Mouse (Mus musculus): ENCODE data around the gene Celf2. TPM values are rescaled to one million over a fixed set of nuclear protein-coding genes. Genes with fewer than 3 reads are reported as not detected.

The Celf2 gene
- total RNA-seq, 2 experiments from 2014 or later = 53.5 to 58.8 TPM

DNA sequence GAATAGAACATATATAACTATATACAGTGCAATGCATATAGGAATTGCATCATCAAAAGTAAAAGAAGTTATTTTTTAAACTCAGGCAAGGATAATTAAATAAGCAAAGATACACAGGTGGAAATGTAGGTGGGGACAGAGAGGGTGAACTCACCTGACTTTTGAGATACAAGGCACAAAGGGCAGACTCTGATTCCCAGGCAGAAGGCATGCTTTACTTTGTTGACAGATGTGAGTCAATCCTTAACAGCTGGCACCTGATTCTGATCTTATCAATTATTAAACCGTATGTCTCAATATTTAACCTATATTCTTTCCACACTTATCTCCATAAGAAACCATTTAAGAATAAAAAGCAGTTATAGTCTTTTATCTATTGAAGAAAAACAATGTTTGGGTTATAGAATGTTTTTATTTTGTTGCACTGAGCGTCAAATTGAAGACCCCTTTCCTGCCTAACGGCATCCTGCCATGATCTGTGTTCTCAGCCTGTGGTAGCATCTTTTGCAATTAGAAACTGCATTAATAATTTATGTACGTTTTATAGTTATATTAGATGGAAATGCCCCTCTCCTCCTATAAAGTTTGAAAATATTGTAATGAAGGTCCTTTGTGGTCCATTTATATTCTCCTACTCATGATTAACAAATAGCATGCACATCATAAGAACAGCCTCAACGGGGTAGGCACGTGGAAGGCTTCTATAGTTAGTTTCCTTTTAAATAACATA is 491.8 kb downstream of the Celf2 start:
- DNase-seq = no peak

DNA sequence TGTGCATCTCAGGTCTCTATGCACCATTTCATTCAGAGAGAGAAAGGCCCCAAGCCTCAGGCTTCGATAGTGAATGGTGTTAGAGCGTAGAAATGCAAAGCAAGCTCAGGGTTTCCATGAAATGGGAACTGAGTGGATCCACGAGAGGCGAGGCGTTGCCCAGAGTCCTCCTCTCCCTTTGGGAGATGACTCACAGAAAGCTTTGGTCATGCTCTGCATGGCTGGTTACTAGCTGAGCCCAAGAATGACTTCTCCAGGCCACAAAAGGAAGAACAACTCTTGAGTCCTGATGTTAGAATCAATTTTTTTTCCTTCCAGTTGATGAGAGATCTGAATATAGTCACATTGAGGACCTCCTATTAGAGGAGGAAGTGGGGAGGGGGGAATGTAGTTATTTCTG is 496.2 kb downstream of the Celf2 start:
- DNase-seq = peak; percentile 42

DNA sequence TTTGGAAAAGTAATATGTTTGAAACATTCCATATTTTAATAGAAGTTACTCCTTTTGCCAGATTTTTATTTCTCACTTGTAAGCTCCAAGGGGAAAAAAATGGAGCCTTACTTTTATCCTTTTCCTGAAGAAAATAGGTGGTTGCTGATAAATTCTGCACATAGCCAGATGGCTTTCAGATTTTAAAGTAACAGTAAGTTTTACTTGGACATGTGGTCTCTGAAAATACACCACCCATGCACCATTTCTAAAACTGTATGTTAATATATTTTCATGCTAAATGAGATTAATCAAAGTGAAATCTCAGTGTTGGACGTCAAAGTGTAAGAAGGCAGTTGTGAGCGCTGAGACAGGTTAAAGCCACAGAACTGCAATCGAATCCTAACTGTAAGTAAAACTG is 502.5 kb downstream of the Celf2 start:
- no peak for DNase-seq

DNA sequence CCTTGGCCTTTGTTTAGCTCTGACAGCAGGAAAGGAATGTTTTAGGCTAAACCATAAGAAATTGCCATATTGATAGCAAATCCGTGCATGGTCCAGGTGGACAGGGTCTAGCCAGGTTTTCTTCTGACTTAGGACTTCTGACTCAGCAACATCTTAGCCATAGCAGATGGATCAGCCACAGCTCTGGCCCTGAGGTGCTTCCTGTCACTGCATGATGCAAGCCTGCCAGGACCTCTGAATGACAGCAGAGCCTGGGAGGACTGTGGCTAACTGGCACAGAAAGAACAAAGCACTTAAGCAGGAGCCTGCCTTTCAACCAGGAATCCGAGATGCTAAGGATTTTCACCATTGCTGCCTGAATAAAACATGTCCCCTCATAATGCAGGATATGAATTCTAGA is 507.4 kb downstream of the Celf2 start:
- DNase-seq = no peak

DNA sequence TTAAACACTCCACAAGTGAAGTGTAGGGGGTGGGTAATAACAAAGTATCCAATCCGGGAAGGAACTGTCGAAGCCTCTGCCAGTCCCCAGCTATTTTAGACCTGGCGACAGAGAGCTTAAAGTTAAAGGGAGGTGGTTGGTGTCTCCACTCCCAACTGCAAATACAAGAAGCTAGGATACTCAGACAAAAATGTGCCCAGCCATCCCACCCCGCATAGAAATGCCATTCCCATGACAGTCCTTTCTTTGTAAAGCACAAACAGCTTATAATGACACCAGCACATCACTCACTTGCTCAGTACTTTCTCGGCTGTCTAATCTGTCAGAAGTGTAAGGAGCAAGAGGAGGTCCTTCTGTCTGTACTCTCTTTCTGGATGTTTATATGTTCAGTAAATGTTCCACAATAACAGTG is 518.3 kb downstream of the Celf2 start:
- DNase-seq = no peak

DNA sequence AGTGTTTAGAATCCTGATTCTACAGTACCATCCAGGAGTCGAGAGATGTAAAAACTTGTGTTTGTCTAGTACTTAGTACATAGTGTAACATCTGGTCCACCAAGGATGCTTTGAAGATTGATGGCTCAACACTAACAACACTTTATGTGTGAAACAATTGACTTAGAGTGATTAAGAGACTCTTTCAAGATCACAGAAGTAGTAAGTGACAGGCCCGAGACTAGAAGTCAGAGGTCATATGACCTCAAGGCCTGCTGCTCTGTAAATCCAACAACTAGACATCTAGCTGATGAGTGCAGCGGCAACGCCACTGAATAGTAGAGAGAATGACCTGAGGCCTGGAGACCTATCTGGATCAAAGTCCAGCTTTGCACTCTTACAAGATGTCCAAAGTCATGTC is 523.7 kb downstream of the Celf2 start:
- DNase-seq = no peak

DNA sequence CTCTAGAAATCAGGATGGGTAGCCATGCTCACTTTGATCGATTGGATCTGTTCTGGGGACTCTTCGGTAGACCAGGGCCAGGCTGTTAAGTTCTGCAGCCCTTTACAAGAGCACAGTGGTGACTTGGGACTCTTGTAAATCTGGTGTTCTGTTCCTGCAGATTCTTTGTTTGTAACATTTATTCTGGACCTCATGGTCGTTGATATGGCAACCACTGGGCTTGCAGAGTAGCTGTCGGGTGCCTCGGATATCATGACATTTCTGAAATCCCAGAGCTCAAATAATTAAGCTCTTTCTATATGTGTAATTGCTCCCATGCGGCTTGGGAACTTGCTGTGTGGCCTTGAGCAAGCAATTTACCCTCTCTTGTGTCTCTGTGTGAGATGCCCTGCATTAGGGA is 525.5 kb downstream of the Celf2 start:
- DNase-seq = no peak

DNA sequence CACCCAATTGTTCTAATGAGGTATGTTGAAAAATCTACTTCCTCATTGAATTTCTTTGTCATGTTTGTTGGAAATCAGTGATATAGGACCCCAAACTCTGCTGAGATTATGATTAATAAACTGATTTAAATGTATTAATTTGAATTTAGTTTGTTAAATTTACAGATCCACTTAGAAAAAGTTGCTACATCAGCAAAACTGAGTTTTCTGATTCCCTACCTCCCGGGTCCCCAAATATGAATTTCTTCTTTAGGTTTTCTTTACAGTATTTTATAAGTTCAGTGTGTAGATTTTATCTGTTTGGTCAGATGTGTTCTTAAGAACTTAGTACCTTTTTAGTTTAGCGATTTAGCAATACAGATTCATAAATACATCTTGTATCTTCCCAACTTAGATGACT is 533.1 kb downstream of the Celf2 start:
- DNase-seq = no peak

DNA sequence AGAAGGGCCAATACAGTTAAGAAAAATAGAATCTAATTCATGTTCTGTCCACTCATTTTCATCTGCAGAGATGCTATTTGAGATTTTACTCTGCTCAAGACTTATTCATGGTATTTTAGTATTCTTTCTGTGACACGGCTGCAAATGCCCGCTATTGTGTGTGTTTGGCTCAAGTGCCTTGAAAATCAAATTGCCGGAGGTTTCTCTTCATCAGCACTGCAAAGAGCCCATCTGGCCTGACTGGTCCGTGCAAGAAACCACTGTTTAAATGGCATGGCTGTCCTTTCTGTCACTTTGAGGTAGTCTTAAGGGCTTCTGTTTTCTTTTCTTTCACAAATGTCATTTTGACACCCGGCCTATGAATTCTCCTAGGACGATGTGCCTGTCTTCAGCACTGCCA is 540.1 kb downstream of the Celf2 start:
- DNase-seq = no peak

DNA sequence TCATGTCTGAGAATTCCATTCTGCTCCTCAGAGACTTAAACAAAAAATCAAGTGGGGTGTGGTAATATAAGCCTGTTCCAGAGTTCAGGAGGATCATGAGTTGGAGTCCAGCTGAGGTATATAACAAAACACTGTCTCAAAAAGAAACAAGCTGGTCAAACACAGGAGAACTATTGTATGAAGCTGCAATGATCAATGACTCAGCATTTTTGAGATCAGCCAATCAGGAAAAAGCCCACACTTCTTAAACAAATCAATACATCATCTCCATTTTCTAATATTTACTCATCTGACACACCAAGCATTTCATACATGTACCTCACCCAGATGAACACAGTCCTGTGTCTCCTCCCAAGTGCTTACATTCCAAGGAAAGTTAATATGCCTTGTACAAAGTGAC is 544.1 kb downstream of the Celf2 start:
- no peak for DNase-seq

DNA sequence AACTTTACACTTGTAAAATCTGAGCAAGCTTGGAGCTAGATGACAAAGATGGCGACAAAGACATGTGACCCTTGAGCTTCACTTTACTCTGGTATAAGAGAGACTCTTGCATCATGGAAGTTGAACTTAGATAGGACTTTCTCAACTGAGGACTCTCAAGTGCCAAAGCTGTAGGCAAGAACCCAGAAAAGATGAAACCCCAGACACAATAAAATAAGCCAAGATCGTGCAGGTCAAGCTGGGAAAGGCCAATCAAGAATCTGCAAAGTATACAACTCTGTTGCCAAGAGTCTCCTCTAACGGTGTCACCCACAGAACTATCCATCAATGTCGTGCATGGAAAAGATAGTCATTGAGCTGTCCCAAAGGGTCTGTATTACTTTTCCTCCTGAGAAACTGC is 558.7 kb downstream of the Celf2 start:
- peak; percentile 38 for DNase-seq

DNA sequence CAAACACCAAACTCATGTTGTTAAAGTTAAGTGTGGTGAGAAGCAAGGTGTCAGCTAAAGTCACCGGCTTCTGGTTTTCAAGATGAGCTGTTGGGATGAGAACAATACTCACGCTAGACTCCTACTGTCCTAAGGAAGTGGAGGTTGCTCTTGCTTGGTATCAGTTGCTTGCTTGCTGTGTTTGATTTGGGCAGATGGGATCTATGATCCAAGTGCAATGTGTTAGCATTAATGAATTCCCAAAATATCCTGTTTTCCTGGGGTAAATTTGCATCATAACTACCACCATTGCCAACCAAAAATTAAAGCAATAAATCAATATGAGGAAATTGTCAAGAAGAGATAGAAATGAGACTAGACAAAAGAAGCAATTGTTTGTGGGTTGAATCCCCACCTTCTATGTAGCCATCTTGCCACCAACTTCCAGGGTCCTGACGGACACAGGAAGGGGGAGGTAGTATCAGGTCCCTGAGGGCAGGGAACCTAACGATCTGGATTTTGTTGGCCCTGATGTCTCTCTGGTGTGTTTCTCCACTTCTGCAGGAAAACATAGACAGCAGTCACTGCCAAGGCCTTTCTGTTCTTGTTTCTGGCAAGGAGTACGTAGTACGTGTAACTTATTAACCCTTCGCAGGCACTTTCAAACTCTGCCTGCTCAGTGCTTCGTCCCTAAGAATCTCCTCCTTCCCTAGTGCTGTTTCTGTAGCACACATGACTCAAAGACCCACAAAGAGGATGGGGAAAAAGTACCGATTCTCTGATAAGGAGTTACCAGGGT is 563.5 kb downstream of the Celf2 start:
- no peak for DNase-seq

DNA sequence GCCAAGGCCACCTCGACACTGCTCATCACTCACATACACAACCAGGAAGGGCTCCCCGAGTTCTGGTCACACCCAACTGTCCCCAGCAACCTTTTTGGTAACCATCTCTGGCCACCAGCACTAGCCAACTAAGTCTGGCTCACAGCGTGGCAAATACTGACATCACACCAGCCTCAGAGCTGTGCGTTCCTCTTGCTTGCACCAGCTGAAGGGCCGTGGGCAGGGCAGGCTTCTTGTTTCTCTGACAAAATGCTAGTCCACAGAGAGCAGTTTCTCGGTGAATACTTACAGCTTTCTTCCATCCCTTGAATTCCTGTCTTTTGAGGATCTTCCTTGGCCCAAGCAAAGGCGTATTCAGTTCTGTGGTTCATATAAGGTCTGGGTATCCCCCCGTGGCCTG is 565.7 kb downstream of the Celf2 start:
- DNase-seq = no peak

DNA sequence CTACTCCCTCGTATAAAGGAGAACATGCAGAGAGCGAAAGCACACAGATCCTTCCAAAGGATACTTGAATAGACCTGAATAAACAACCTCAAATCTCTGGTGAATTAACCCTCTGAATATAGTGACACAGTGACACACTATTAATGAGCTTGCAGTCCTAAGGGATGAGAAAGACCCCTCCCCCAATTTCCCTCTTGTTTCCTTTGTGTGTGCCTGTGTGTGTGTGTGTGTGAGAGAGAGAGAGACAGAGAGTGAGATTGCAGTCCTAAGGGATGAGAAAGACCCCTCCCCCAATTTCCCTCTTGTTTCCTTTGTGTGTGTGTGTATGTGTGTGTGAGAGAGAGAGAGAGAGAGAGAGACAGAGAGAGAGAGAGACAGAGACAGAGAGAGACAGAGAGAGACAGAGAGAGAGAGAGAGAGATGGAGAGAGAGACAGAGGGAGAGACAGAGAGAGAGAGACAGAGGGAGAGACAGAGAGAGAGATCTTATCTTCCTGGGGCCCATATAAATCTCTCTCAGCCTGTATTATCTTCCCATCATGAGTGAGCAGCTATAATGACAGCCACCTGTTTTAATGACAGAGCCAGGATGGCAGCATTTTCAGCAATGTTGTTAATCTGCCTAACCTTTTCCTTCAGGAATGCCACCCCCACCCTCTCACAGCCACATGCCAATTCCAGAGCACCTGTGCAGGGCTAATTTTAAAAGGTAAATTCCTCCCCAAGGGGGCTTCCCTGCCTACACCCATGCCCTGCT is 566.5 kb downstream of the Celf2 start:
- DNase-seq = no peak

DNA sequence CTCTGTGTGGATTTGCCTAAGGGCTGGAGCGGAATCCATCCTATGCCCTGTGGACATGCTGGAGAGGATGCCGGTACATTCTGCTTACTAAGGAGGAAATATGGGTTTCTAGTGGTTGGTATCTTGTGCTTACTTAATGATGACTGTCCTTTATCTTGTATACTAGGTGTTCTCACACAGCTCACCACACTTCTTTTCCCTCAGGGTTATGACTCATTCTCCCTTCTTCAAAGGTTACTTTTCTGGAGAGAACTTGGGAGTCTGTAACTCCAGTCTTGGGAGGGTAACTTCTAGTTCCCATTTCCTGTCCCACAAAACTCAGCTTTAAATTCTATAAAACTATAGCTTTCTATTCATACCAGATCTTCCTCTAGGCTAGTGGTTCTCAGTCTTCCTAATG is 570.2 kb downstream of the Celf2 start:
- DNase-seq = no peak

DNA sequence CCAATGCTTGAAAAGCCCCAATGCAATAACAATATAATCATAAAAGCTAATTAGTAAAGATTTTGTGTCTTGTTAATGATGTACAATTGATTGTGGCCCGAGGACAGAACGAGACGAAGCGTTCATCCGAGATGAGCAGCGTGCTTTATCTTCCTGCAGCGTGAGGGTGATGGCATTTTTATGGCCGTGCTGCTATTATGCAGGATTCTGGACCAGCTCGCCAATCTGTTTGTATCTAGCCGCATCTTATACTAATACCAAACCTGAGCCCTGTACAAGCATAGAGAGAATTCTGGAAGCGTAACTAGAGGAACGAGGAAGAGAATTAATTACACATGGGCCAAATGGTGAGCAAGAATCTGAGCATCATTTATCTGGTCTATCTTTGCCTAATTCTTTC is 576.2 kb downstream of the Celf2 start:
- DNase-seq = no peak

DNA sequence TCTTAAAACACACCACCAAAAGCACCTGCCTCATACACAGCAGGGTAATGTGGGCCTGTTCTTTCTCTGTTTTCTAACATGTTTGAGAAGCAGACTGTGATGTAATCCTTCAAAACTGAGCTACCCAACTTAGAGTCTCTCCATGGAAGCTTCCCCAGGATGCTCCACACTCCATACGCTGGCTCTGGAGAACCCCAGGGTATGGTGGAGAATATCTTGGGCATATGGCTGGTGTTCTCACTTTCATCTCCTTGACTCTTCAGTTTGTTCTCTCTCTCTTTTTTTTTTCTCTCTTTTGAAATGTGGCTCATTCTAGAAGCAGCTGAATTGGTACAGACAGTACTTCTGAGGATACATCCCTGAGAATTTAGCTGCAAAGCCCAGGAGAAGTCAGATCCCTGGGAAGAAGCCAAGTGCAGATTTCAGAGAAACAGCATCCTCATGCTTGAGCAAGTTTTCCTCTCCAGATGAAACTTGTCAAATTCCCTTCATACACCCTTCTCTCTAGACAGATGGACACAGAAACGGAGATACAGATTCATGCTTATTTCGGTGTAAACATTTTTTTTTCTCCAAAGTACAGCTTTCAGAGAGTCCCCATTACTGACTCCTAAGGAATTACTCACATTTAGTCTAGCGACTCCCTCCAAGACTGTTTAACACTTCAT is 581.5 kb downstream of the Celf2 start:
- no peak for DNase-seq

DNA sequence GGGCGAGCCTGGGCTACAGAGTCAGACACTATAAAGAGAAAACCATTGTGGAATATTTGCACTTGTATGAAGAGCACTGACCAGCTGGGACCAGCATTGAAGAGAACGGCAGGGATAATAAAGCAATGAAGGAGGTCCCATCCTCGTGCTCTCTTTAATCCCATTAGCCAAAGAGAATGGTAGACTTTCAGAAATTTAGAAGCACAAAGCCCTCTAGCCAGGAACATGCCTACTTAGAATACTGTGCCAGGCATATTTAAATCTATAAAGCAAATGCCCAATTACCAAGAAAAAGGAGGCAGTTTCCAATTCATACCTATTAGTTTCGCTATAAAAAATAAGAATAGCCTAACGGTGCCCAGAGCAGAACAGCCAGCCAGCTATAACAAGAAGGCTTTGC is 583.9 kb downstream of the Celf2 start:
- no peak for DNase-seq

DNA sequence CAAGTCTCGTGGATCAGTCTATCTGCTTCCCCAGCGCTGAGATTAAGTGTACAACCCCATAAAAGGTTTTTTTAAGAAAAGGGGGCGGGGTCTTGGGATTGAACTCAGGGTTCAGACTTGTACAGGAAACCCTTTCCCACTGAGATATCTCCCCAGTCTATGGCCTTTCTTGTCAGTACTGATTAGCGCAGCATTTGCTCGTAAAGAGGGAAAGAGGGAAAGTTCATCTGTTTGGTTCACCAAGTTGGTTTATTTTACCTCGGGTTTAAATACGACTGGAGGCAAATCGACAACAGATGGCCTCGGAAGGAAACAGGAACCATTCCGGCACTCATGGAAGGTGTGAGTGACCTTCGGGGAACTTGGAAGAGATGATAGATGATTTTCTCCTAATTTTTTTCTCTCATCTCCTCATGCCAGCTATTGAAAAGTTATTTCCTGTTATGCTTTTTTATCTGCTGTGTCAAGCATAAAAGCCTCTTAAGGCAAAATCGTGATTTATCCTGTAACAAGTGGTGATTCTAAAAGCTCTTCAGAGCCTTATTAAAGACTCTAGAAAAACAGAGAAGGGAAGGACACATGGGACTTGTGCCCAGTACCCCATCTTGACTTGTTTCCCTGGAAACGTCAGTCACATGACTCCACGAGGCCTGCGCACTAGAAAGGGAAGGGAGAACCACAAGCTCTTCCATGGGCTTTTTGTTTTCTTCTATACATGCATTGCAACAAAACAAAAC is 585.5 kb downstream of the Celf2 start:
- no peak for DNase-seq

DNA sequence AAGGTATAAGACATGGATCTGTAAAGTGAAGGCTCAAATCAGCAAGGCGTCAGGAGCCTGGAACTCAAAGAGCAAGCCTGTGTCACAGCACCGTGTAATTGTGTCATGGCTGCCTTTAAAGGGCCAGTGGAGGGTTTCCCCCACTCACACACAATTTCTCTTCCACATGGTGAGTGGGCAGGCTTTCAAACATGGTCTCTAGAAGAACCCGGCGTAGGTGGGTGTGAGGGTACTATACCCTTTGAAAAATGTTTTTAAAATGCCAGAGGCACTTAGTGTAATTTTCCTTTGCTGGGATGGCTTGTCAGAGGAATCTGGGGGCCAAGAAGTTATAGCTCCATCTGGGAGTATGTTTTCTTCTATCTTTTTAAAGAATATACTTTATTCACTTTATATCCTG is 594.0 kb downstream of the Celf2 start:
- no peak for DNase-seq

DNA sequence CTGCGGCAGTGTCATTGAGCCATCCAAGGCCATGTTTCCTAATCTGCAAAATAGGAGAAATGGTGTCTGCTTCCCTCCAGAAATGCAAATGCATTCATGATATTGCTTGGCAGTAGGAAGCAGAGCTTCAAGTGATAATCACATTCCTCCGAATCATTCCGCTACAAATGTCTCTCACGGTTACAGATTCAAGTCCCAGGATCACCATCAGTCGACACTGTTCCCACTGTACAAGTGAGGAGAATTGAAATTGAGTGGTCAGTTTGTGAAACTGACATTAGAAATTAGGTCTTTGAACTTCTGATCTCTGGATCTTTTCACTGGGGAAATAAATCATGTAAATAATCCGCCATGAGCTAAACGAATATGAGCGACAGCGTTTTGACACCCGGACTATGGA is 596.0 kb downstream of the Celf2 start:
- DNase-seq = no peak

DNA sequence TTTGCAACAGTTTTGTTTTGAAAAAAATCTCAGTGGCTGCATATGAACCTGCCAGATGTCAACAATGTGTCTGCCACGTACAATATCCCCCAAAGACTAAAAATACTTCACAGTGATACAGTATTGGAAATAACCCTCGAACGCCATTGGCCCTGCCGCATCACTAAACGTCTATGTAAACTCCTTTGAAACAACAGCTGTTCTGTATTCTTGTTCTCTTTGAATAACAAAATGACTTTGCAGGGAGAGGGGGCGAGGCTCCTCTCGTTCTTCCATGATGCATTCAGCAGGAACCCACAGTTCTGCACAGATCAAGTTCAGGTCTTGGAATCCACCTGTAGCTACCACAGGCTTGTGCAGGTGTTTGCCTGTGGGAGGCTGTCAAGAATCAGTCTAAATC is 597.4 kb downstream of the Celf2 start:
- no peak for DNase-seq

Measured in gastrocnemius, postnatal 25 days (tissue).